Mouse (Mus musculus): Measurements from ENCODE around the gene Repin1.
"Not testable (repeated sequence)": the region's sequence is repeated elsewhere in the genome, so short reads cannot be mapped to it uniquely, and the experiment has no call there.

Repin1 gene

GRCm38 (mm10) chr6:48601271-48602079 is 7.8 kb downstream of the Repin1 start, which contains the start of gene Zfp775:
Zfp775 (plus strand) TSS chr6:48602063.
- no peak for TF ChIP-seq NANOG (IDR thresholded peaks at IDR 0.05; ENCODE audit: borderline replicate concordance, low read length)
- no peak for TF ChIP-seq CTCF (conservative IDR thresholded peaks at IDR 0.05; ENCODE audit: low read length)
- H3K4me1 ChIP-seq (replicated peaks; ENCODE audit: low read depth, low read length), result peaks cover 36% of the 10 kb centered on the region
- peaks cover 64% of the 10 kb centered on the region for H3K27me3 ChIP-seq (ENCODE audit: insufficient read depth, low read length)
- H3K9me3 ChIP-seq (ENCODE audit: low read length), result no peaks in the 10 kb centered on the region
- peaks cover 9% of the 10 kb centered on the region; the same call in 1 of the 2 replicates for H3K36me3 ChIP-seq (ENCODE audit: insufficient read depth, low read length)
- H3K4me3 ChIP-seq (replicated peaks; ENCODE audit: low read length), result peak within 1 kb of the TSS; percentile 83

- H3K4me3 ChIP-seq (replicated peaks; ENCODE audit: low read length), result peak overlapping the region; percentile 83
- peaks cover 56% of the 10 kb centered on the region for H3K27me3 ChIP-seq (ENCODE audit: insufficient read depth, low read length)
- TF ChIP-seq POU5F1 (IDR thresholded peaks at IDR 0.05; ENCODE audit: borderline replicate concordance, low read length) (no peak), CTCF (conservative IDR thresholded peaks at IDR 0.05; ENCODE audit: low read length) (no peak), NANOG (IDR thresholded peaks at IDR 0.05; ENCODE audit: borderline replicate concordance, low read length) (no peak)
- H3K4me1 ChIP-seq (replicated peaks; ENCODE audit: low read depth, low read length), result peaks cover 29% of the 10 kb centered on the region
- H3K9me3 ChIP-seq (ENCODE audit: low read length), result no peaks in the 10 kb centered on the region
- peaks cover 9% of the 10 kb centered on the region; the same call in 1 of the 2 replicates for H3K36me3 ChIP-seq (ENCODE audit: insufficient read depth, low read length)
These were observed 8.5 kb downstream of the Repin1 start for GRCm38 (mm10) chr6:48602080-48602741.

- Histone ChIP-seq H3K4me3 (replicated peaks; ENCODE audit: low read length) (no peak overlapping the region), H3K4me1 (replicated peaks; ENCODE audit: low read depth, low read length) (peaks cover 22% of the 10 kb centered on the region), H3K9me3 (ENCODE audit: low read length) (no peaks in the 10 kb centered on the region), H3K27me3 (ENCODE audit: insufficient read depth, low read length) (peaks cover 2% of the 10 kb centered on the region; the same call in 1 of the 2 replicates), H3K36me3 (ENCODE audit: insufficient read depth, low read length) (peaks cover 4% of the 10 kb centered on the region)
- no peak for TF ChIP-seq CTCF (conservative IDR thresholded peaks at IDR 0.05; ENCODE audit: low read length)
- TF ChIP-seq POU5F1 (IDR thresholded peaks at IDR 0.05; ENCODE audit: borderline replicate concordance, low read length), result no peak
- TF ChIP-seq NANOG (IDR thresholded peaks at IDR 0.05; ENCODE audit: borderline replicate concordance, low read length), result no peak
These were observed 14.4 kb downstream of the Repin1 start for GRCm38 (mm10) chr6:48608124-48608523.

DNA sequence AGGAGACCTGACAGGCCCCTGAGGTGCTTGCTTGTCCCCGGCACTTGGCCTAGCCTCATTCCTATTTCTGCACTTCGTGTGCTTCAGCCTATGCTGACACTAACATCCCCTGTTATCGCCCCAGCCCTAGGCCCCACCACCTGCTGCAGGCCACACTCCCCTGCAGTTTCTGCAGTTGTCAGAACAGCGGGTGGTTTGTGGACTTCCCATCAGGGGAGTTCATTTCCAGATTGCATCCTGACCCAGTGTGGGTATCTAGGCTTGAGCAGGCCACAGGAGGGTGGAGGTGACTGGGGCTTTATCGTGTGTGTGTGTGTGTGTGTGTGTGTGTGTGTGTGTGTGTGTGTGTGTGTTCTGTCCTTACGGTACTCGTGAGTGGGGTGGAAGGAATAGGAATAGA is 15.8 kb downstream of the Repin1 start:
- no peak for TF ChIP-seq NANOG (IDR thresholded peaks at IDR 0.05; ENCODE audit: borderline replicate concordance, low read length)
- TF ChIP-seq CTCF (conservative IDR thresholded peaks at IDR 0.05; ENCODE audit: low read length), result no peak
- TF ChIP-seq POU5F1 (IDR thresholded peaks at IDR 0.05; ENCODE audit: borderline replicate concordance, low read length), result no peak
- Histone ChIP-seq H3K9me3 (ENCODE audit: low read length) (no peaks in the 10 kb centered on the region; the same call in 1 of the 2 replicates), H3K4me3 (replicated peaks; ENCODE audit: low read length) (no peak overlapping the region), H3K36me3 (ENCODE audit: insufficient read depth, low read length) (peaks cover 17% of the 10 kb centered on the region), H3K4me1 (replicated peaks; ENCODE audit: low read depth, low read length) (peaks cover 21% of the 10 kb centered on the region), H3K27me3 (ENCODE audit: insufficient read depth, low read length) (no peaks in the 10 kb centered on the region; the same call in 1 of the 2 replicates)

DNA sequence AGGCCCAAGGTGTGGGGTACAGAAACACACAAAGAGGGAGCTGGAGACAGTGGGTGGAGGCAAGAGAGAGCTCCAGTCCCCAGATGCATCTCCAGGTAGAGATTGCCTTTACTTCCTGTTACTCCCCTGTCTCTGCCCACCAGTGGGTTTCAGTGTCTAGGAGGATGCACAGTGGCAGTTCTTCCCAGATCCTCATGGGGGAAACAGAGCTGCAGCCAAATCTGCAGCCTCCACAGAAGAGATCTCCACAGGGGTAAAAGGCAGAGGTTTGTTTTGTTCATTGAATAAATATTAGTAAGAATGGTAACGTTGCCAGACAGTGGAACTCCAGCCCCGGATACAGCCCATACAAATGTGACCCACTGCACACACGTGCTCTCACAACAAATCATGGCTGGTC is 17.0 kb downstream of the Repin1 start:
- Histone ChIP-seq H3K27me3 (ENCODE audit: insufficient read depth, low read length) (no peaks in the 10 kb centered on the region; the same call in 1 of the 2 replicates), H3K4me1 (replicated peaks; ENCODE audit: low read depth, low read length) (peaks cover 21% of the 10 kb centered on the region), H3K36me3 (ENCODE audit: insufficient read depth, low read length) (peaks cover 19% of the 10 kb centered on the region), H3K9me3 (ENCODE audit: low read length) (no peaks in the 10 kb centered on the region; the same call in 1 of the 2 replicates), H3K4me3 (replicated peaks; ENCODE audit: low read length) (no peak overlapping the region)
- TF ChIP-seq CTCF (conservative IDR thresholded peaks at IDR 0.05; ENCODE audit: low read length) (no peak), NANOG (IDR thresholded peaks at IDR 0.05; ENCODE audit: borderline replicate concordance, low read length) (no peak), POU5F1 (IDR thresholded peaks at IDR 0.05; ENCODE audit: borderline replicate concordance, low read length) (no peak)

DNA sequence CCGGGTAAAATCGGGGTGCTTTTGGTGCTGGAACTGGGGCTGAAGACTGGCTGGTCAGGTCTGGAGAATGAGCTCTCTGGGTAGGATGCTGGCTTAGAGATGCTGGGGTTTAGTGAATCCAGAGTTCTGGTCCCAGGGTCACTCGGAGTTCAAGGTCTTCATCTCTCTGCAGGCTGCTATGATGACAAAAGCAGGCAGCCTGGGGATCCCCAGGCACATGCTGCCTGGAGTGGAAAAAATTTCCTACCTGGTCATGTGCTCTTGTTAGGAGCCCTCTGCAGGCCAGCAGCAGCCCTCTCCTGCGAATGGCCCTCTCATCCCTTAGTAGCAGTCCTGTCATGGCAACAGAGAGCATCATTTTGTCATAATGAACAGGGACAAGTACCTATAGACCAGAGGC is 19.8 kb downstream of the Repin1 start:
- Histone ChIP-seq H3K27me3 (ENCODE audit: insufficient read depth, low read length) (peaks cover 3% of the 10 kb centered on the region; the same call in 1 of the 2 replicates), H3K9me3 (ENCODE audit: low read length) (no peaks in the 10 kb centered on the region; the same call in 1 of the 2 replicates), H3K4me1 (replicated peaks; ENCODE audit: low read depth, low read length) (peaks cover 11% of the 10 kb centered on the region), H3K36me3 (ENCODE audit: insufficient read depth, low read length) (peaks cover 19% of the 10 kb centered on the region), H3K4me3 (replicated peaks; ENCODE audit: low read length) (no peak overlapping the region)
- TF ChIP-seq CTCF (conservative IDR thresholded peaks at IDR 0.05; ENCODE audit: low read length), result no peak
- TF ChIP-seq NANOG (IDR thresholded peaks at IDR 0.05; ENCODE audit: borderline replicate concordance, low read length), result no peak
- no peak for TF ChIP-seq POU5F1 (IDR thresholded peaks at IDR 0.05; ENCODE audit: borderline replicate concordance, low read length)

GRCm38 (mm10) chr6:48614756-48615155 is 21.1 kb downstream of the Repin1 start:
- peaks cover 19% of the 10 kb centered on the region for H3K36me3 ChIP-seq (ENCODE audit: insufficient read depth, low read length)
- peaks cover 10% of the 10 kb centered on the region for H3K4me1 ChIP-seq (replicated peaks; ENCODE audit: low read depth, low read length)
- TF ChIP-seq CTCF (conservative IDR thresholded peaks at IDR 0.05; ENCODE audit: low read length) (no peak), POU5F1 (IDR thresholded peaks at IDR 0.05; ENCODE audit: borderline replicate concordance, low read length) (no peak), NANOG (IDR thresholded peaks at IDR 0.05; ENCODE audit: borderline replicate concordance, low read length) (no peak)
- peaks cover 14% of the 10 kb centered on the region for H3K27me3 ChIP-seq (ENCODE audit: insufficient read depth, low read length)
- no peak overlapping the region for H3K4me3 ChIP-seq (replicated peaks; ENCODE audit: low read length)
- H3K9me3 ChIP-seq (ENCODE audit: low read length), result no peaks in the 10 kb centered on the region; the same call in 1 of the 2 replicates

- H3K9me3 ChIP-seq (ENCODE audit: low read length), result no peaks in the 10 kb centered on the region
- TF ChIP-seq POU5F1 (IDR thresholded peaks at IDR 0.05; ENCODE audit: borderline replicate concordance, low read length) (no peak), CTCF (conservative IDR thresholded peaks at IDR 0.05; ENCODE audit: low read length) (no peak), NANOG (IDR thresholded peaks at IDR 0.05; ENCODE audit: borderline replicate concordance, low read length) (no peak)
- peaks cover 37% of the 10 kb centered on the region for H3K4me1 ChIP-seq (replicated peaks; ENCODE audit: low read depth, low read length)
- H3K36me3 ChIP-seq (ENCODE audit: insufficient read depth, low read length), result no peaks in the 10 kb centered on the region; the same call in 1 of the 2 replicates
- peaks cover 38% of the 10 kb centered on the region for H3K27me3 ChIP-seq (ENCODE audit: insufficient read depth, low read length)
- H3K4me3 ChIP-seq (replicated peaks; ENCODE audit: low read length), result peak overlapping the region; percentile 77
These were observed 26.3 kb downstream of the Repin1 start for GRCm38 (mm10) chr6:48620031-48620430.

GRCm38 (mm10) chr6:48622186-48622843 is 28.6 kb downstream of the Repin1 start:
- peaks cover 61% of the 10 kb centered on the region for H3K27me3 ChIP-seq (ENCODE audit: insufficient read depth, low read length)
- H3K36me3 ChIP-seq (ENCODE audit: insufficient read depth, low read length); H3K9me3 ChIP-seq (ENCODE audit: low read length): not testable (repeated sequence)
- peak overlapping the region; percentile 71 for H3K4me3 ChIP-seq (replicated peaks; ENCODE audit: low read length)
- peaks cover 47% of the 10 kb centered on the region for H3K4me1 ChIP-seq (replicated peaks; ENCODE audit: low read depth, low read length)

Measured in E14TG2a.4 (cell line).